Mouse (Mus musculus) heart, adult 2 months (tissue): Measurements from ENCODE around the gene Hint3. TPM values are rescaled to one million over a fixed set of nuclear protein-coding genes. Genes with fewer than 3 reads are reported as not detected.

Source experiments
- DNase-seq, 2 experiments: peaks; one replicate each; pipeline ENCODE4 v3.0.0; 2021
- H3K27ac ChIP-seq: fragments of 200-600 bp; 2 replicates; pipeline ENCODE4 v1.8.1; 2022
- H3K27me3 ChIP-seq: fragments of 200-500 bp; 2 replicates; pipeline ENCODE4 v1.6.1; 2012; ENCODE audit warnings: mild to moderate bottlenecking, low read length, inconsistent platforms, mixed read lengths; ENCODE audit not compliant: control insufficient read depth, insufficient read depth
- H3K36me3 ChIP-seq: fragments of 200-500 bp; 2 replicates; pipeline ENCODE4 v1.6.1; 2012; ENCODE audit warnings: low read length, inconsistent platforms; ENCODE audit not compliant: control insufficient read depth, insufficient read depth
- H3K4me1 ChIP-seq: fragments of 200-500 bp; 2 replicates; pipeline ENCODE4 v1.6.1; 2011; ENCODE audit warnings: low read length; ENCODE audit not compliant: control insufficient read depth, insufficient read depth
- H3K4me3 ChIP-seq: fragments of 200-600 bp; 2 replicates; pipeline ENCODE4 v1.8.1; 2022
- H3K79me2 ChIP-seq: fragments of 200-500 bp; replicated peaks from 2 replicates; pipeline ENCODE4 v1.6.1; 2012; ENCODE audit warnings: mild to moderate bottlenecking, inconsistent platforms, low read length, moderate library complexity, mixed read lengths; ENCODE audit not compliant: control insufficient read depth, insufficient read depth
- H3K9ac ChIP-seq: fragments of 200-500 bp; 2 replicates; pipeline ENCODE4 v1.6.1; 2012; ENCODE audit warnings: low read depth, mild to moderate bottlenecking, control low read depth, inconsistent platforms, low read length, mixed read lengths
- CTCF ChIP-seq: fragments of 200-600 bp; IDR thresholded peaks from 2 replicates; pipeline ENCODE4 v1.8.1; 2022; ENCODE audit warnings: antibody characterized with exemption, mild to moderate bottlenecking, moderate library complexity
- EP300 ChIP-seq: fragments of 200-500 bp; IDR thresholded peaks from 2 replicates; pipeline ENCODE4 v1.6.1; 2011; ENCODE audit warnings: low read depth, low read length, control low read depth; ENCODE audit not compliant: insufficient read depth
- POLR2A ChIP-seq: fragments of 200-500 bp; IDR thresholded peaks from 2 replicates; pipeline ENCODE4 v1.6.1; 2011; ENCODE audit warnings: mild to moderate bottlenecking, low read depth, low read length, control low read depth; ENCODE audit not compliant: insufficient read depth
- WGBS: fragments of 180-500 bp; shearing (Covaris S2); methylation state at CpG from one replicate; pipeline ENCODE4 v1.1.7; 2018; 5-methylcytosine and 5-hydroxymethylcytosine counted together
- intact Hi-C: fragments of 180-260 bp; cut with DNase I; formaldehyde crosslinking; loops from one replicate; pipeline ENCODE4 v1.15.1; 2025
- polyA plus RNA-seq: library from polyadenylated mRNA; depleted of rRNA; stranded (reverse); fragments of >200 nt; gene quantifications from 2 replicates; pipeline ENCODE4 v1.2.3, GENCODE M21; 2012; rRNA removed
- total RNA-seq, 2 experiments: library from RNA; stranded (reverse); gene quantifications; 2 replicates each; pipeline ENCODE4 v1.2.3; 2021

Gene Hint3
- total and polyA plus RNA-seq, 3 experiments: 22.4 to 92.3 (median 70.1) TPM

DNA sequence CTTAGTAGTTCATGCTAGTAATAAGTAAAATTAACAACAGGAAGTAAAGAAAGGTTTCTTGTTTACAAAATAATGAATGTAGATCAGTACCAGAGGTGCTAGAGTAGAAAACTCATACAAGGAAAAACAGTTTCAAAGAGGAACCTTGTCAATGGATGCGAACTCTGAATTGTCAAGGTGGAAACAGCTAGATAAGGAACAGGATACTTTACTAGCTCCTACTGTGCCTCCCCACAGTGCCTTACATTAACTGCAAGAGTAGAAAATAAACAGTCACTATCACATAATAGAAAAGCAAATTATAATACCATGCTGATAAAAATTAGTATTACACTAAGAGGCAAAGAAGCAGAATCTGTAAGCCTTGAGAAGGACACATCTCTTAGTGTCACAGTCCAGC lies 43.7 kb downstream of the Hint3 start:
- intact Hi-C loops: no loop called here
- DNase-seq: no peak
- Histone ChIP-seq H3K27me3 (no peaks in the 10 kb centered on the region), H3K9ac (no peak overlapping the region), H3K4me3 (no peak overlapping the region), H3K36me3 (no peaks in the 10 kb centered on the region), H3K27ac (no peak overlapping the region), H3K4me1 (no peaks in the 10 kb centered on the region), H3K79me2 (no peaks in the 10 kb centered on the region)
- 85% methylated on average over 1 of the region's 1 CpGs for WGBS
- TF ChIP-seq CTCF: no peak
- no peak for TF ChIP-seq EP300
- TF ChIP-seq POLR2A: no peak

DNA sequence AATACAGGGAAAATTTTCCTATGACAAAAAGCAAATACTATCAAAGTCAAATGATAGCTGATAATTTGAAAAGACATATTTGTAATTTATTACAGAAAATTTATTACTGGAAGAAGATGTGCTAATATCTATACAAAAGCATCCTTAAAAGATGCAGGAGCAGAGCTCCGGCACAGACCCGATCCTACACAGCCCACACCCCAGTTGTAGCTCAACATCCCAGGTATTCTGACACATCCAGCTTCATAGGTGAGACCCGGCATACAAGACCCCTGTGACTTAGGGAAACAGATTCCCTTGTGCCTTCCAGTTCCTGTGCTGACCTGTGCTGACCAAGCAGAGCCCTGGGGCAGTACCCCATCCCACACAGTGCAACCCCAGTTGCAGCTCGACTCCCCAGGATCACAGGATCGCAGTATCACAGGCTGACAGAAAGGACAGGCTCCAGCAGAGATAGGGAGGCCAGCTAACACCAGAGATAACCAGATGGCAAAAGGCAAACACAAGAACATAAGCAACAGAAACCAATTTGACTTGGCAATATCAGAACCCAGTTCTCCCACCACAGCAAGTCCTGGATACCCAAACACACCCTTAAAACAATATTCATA lies 51.7 kb downstream of the Hint3 start:
- Histone ChIP-seq H3K4me1 (no peaks in the 10 kb centered on the region), H3K27me3 (no peaks in the 10 kb centered on the region), H3K27ac (no peak overlapping the region), H3K4me3 (no peak overlapping the region), H3K79me2 (no peaks in the 10 kb centered on the region), H3K36me3 (no peaks in the 10 kb centered on the region), H3K9ac (no peak overlapping the region)
- DNase-seq: no peak
- intact Hi-C loops: no loop called here
- WGBS: 86% methylated on average over 5 of the region's 5 CpGs
- no peak for TF ChIP-seq POLR2A
- TF ChIP-seq CTCF: no peak
- no peak for TF ChIP-seq EP300

DNA sequence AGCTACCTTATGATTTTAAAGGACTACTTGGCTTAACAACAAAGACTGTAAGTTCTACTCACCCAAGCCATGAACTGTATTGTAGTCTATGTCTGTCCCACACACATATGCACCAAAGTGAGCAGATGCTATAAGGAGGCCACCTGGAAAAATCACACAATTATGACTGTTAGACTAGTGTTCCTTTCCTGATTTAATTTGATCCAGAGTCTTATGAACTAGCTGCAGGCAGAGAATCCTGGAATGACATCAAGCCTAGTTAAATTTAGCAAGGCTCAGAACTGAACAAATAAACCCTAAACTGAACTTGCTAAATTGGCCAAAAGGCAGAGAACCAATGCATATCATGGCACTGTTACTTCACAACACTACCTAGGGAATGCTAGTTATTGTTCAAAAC lies 63.1 kb downstream of the Hint3 start:
- intact Hi-C loops: loop anchor here (2.0 kb wide), 1 partner anchor 62 kb away; the partner anchor contains the start of gene Hint3
- Histone ChIP-seq H3K27me3 (no peaks in the 10 kb centered on the region), H3K79me2 (no peaks in the 10 kb centered on the region), H3K9ac (no peak overlapping the region), H3K4me3 (no peak overlapping the region), H3K4me1 (no peaks in the 10 kb centered on the region), H3K27ac (no peak overlapping the region), H3K36me3 (no peaks in the 10 kb centered on the region; the same call in 1 of the 2 replicates)
- no peak for TF ChIP-seq EP300
- TF ChIP-seq POLR2A: no peak
- TF ChIP-seq CTCF: no peak
- no peak for DNase-seq

DNA sequence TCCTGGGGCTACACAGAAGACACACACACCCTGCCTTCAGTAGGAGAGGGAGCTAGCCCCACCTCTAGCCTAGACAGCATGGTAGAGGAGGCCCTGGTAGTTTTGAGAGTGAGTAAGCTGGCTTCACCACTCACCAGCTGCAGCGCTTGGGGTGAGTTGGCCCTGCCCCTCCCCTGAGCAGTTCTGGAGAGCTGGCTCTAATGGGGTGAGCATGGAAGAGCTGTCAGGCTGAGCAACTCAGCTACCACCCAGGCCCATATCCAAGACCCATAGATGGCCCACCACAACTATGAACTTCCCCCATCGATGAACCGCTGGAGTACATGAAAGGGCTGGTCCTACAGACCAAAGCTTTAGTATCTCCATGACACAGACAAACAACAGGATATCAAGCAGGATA lies 64.8 kb downstream of the Hint3 start:
- no peak for DNase-seq
- Histone ChIP-seq H3K9ac (no peak overlapping the region), H3K4me3 (no peak overlapping the region), H3K79me2 (no peaks in the 10 kb centered on the region), H3K36me3 (peaks cover 2% of the 10 kb centered on the region; the same call in 1 of the 2 replicates), H3K27me3 (no peaks in the 10 kb centered on the region), H3K4me1 (no peaks in the 10 kb centered on the region), H3K27ac (no peak overlapping the region)
- no peak for TF ChIP-seq POLR2A
- no peak for TF ChIP-seq EP300
- TF ChIP-seq CTCF: no peak
- intact Hi-C loops: no loop called here
- 61% methylated on average over 3 of the region's 3 CpGs for WGBS

Other genes with a start within 250 kb of the Hint3 start
- 1 to 10 TPM; 4.3 to 6.4 TPM for gene Trmt11, start 28.9 kb downstream of the Hint3 start, total RNA-seq
- 1.1 and 3.0 TPM in 2 replicates for gene Trmt11, start 28.9 kb downstream of the Hint3 start, polyA plus RNA-seq
- gene Ncoa7, start 173.7 kb upstream of the Hint3 start, total RNA-seq: 1 to 10 TPM; 3.4 to 4.7 TPM
- gene Ncoa7, start 173.7 kb upstream of the Hint3 start, polyA plus RNA-seq: 1.2 and 1.5 TPM in 2 replicates
- gene Hey2, start 213.2 kb upstream of the Hint3 start, total RNA-seq: 1 to 10 TPM; 3.8 to 6.8 TPM
- gene Hey2, start 213.2 kb upstream of the Hint3 start, polyA plus RNA-seq: 7.0 and 8.3 TPM in 2 replicates